In the genomic region with DNA sequence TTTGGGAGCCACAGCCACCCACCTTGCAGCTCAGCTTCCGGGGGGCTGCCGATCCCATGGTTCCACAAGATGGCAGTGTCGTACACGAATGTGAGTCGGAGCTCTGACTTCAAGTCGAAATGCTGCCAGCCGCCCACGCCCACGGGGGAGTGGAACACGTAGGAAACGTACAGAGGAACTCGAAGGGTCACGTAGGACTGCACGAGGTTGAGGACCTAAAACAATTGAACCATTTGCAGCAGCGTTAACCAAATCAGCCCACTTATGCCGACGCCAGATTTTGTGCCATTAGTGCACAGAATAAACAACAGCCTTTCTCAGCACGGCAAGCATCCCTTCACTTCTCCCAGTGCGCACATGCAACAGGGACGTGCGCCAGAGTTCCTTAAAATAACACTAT, we compare ENCODE assay signal across 9 mouse cellular contexts. TPM values are rescaled to one million over a fixed set of nuclear protein-coding genes. Genes with fewer than 3 reads are reported as not detected.
DNase-seq lines count a peak whose midpoint lies in the region; ATAC-seq lines count a peak whose summit lies in the region.
"Had no signal": no experiment of that assay in that cellular context is flagged by ENCODE, and none has a peak within 500 bp of the region (broad histone marks: within the 10 kb centered on the region; RNA-seq: fewer than 3 reads in every experiment).

No protein-coding gene starts in this region.

- H3K9ac ChIP-seq in hindbrain, embryonic 12.5 days = no peak overlapping the region
- peak overlapping the region; percentile 6; the same call in 1 of the 2 replicates for H3K9ac ChIP-seq in lung, embryonic 16.5 days (ENCODE audit: low read length)

- peak overlapping the region; percentile 56 for H3K4me2 ChIP-seq in hindbrain, embryonic 12.5 days (replicated peaks)
- peak overlapping the region; percentile 55 for H3K4me2 ChIP-seq in lung, embryonic 16.5 days (ENCODE audit: low read depth, low read length)

- no peaks in the 10 kb centered on the region for H3K4me1 ChIP-seq in hindbrain, embryonic 12.5 days
- 0 out of 2 replicates have a peak, but pooled peaks cover 5% of the 10 kb centered on the region for H3K4me1 ChIP-seq in lung, embryonic 16.5 days (replicated peaks; ENCODE audit: control insufficient read depth, insufficient read depth, low read length)

- H3K4me3 ChIP-seq in hindbrain, embryonic 12.5 days = peak overlapping the region; percentile 21
- H3K4me3 ChIP-seq in lung, embryonic 16.5 days (ENCODE audit: low read length) = peak overlapping the region; percentile 44

- H3K36me3 ChIP-seq in hindbrain, embryonic 12.5 days = no peaks in the 10 kb centered on the region
- H3K36me3 ChIP-seq in lung, embryonic 16.5 days (ENCODE audit: control insufficient read depth, insufficient read depth, low read length) = 0 out of 2 replicates have a peak, but pooled peaks cover 3% of the 10 kb centered on the region

- peak; percentile 38 for DNase-seq in NIH3T3 (ENCODE audit: low read depth)
- peak; percentile 95 to 97 for DNase-seq in cerebellum, postnatal 10 days
- peak; percentile 77 to 78 for DNase-seq in frontal cortex, postnatal 25 days (ENCODE audit: low spot score in 2 of 2)
- DNase-seq in layer of hippocampus, postnatal 10 days (ENCODE audit: low spot score in 2 of 2) = peak; percentile 89 to 91
- DNase-seq in retina, embryonic 14.5 days (ENCODE audit: low spot score) = peak; percentile 83
- DNase-seq in urinary bladder, adult 18-20 months (ENCODE audit: low spot score in 2 of 2) = peak; percentile 28 to 46

- ATAC-seq in hindbrain, embryonic 12.5 days (ENCODE audit: low FRiP score) = no peak
- peak; percentile 74 for ATAC-seq in lung, embryonic 16.5 days (ENCODE audit: low read depth)

- no peaks in the 10 kb centered on the region for H3K9me3 ChIP-seq in hindbrain, embryonic 12.5 days (replicated peaks)
- H3K9me3 ChIP-seq in lung, embryonic 16.5 days (ENCODE audit: control insufficient read depth, low read length) = no peaks in the 10 kb centered on the region

- no peak overlapping the region for H3K27ac ChIP-seq in hindbrain, embryonic 12.5 days
- no peak overlapping the region for H3K27ac ChIP-seq in lung, embryonic 16.5 days (ENCODE audit: low read length)
- H3K27ac ChIP-seq: macrophage had no signal

- H3K27me3 ChIP-seq in hindbrain, embryonic 12.5 days = no peaks in the 10 kb centered on the region
- H3K27me3 ChIP-seq in lung, embryonic 16.5 days (ENCODE audit: control insufficient read depth, insufficient read depth, low read depth, low read length) = no peaks in the 10 kb centered on the region

- 17% methylated on average over 21 of the region's 21 CpGs for WGBS in hindbrain, embryonic 12.5 days
- 6% methylated on average over 21 of the region's 21 CpGs for WGBS in lung, embryonic 16.5 days

RNA-seq across cellular contexts. Expression of a gene that starts 37.3 kb away (rescaled TPM):
- polyA plus RNA-seq in hindbrain, embryonic 12.5 days (2016; fragmentation: Nextera tagmentation; extraction: Ambion mirVana) = not detected in 2 replicates
- 1 to 10 TPM in 1 of 2 experiments, under 1 TPM in 1; 0.55 to 1.7 TPM for total RNA-seq in layer of hippocampus, postnatal 10 days (2021)
- not detected in 2 replicates for polyA plus RNA-seq in lung, embryonic 16.5 days (2015; fragmentation: Nextera tagmentation; extraction: Ambion mirVana)
- polyA plus RNA-seq: macrophage had no signal

Comparison
In these comparisons a context has a peak if more than half of its experiments do, and no peak if none do; other contexts are left out.
1. DNase-seq: peak in every context shown above with its lines; median percentile 96 in cerebellum, postnatal 10 days; 90 in layer of hippocampus, postnatal 10 days; 83 in retina, embryonic 14.5 days; 78 in frontal cortex, postnatal 25 days; 38 in NIH3T3; 37 in urinary bladder, adult 18-20 months.